Mouse (Mus musculus): ENCODE measurements around the gene Kcnmb2.

GRCm38 (mm10) chr3:31882621-31883131 is 19.6 kb upstream of the Kcnmb2 start:
- TF ChIP-seq EP300 (optimal IDR thresholded peaks at IDR 0.05) (no peak), CTCF (IDR thresholded peaks at IDR 0.05; ENCODE audit: low read depth) (no peak)
